Mouse (Mus musculus) heart, adult 10 weeks (tissue): Measurements from ENCODE around the gene Gpank1. TPM values are rescaled to one million over a fixed set of nuclear protein-coding genes. Genes with fewer than 3 reads are reported as not detected.

ENCODE experiments used
- polyA plus RNA-seq: library from polyadenylated mRNA; stranded (reverse); fragments of 350-450 nt; fragmentation: Illumina TruSeq; extraction: RNeasy Lipid Tissue Mini Kit (QIAGEN cat#74804); gene quantifications from one replicate; pipeline ENCODE4 v1.2.3, GENCODE M21; 2014; ENCODE audit warnings: low read depth, low replicate concordance

Gene Gpank1
- 17.0 TPM for polyA plus RNA-seq

GRCm38 (mm10) chr17:35121143-35121799 lies at the start of gene Gpank1:
TSS of gene Gpank1 (plus strand) at chr17:35121455.

DNA sequence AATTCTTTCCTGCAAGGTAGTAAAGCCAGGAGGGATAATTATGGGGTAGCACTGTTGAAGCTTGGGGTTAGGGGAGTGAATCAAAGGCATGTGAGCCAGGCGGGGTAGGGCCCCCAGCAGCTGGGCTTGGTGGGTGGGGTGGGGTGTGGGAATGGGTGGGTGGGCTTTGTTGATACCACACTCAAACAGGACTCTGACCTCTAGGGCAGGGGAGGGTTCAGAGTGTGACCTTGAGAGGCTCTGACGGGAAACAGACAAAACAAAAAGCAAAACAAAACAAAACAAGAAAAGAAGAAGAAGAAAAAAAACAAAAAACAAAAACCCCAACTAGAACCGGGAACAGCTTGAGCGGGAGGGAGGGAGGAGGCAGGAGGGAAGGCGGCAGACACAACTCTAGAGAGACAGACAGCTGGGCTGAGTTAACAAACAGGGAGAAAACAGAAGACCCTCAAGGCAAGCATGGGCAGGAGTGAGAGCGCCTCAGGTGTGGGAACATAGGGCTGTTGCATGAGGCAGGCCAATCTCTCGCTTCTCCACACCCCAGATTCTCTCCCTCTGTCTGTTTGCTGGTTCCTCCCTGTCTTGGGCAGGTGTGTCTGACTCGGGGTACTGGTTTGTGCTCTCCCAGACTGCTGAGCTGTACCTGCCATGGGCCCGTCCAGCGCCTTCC lies 44.6 kb upstream of the Gpank1 start, which contains the start of gene Ly6g6e:
Gene Ly6g6e (plus strand): TSS at position 396 of the 670 bp plus-strand sequence.

DNA sequence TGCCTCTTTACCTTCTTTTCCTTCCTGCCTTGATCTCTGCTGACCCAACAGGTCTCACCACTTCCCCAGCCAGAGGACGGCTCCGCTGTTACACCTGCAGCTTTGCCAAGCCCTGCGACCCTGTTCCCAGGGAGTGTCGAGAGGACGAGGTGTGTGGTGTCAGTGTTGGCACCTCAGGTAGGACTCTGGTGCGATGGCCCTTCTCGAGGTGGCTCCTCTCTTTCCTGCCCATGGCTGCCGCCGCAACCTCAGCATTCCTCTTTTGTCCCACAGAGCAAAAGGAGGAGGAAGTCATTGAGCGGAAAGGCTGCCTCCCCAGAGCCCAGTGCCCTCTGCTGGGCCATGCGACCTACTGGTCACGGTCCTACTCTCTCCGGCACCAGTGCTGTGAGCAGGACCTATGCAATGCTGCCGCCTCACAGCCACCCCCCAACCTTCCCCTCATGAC lies 43.4 kb upstream of the Gpank1 start, which contains the start of gene Ly6g6d:
Gene Ly6g6d (minus strand): TSS at position 280 of the 448 bp plus-strand sequence.

GRCm38 (mm10) chr17:35085208-35085865 lies 35.9 kb upstream of the Gpank1 start, which contains the start of gene Ly6g6f:
TSS of gene Ly6g6f (minus strand) at chr17:35085610.

DNA sequence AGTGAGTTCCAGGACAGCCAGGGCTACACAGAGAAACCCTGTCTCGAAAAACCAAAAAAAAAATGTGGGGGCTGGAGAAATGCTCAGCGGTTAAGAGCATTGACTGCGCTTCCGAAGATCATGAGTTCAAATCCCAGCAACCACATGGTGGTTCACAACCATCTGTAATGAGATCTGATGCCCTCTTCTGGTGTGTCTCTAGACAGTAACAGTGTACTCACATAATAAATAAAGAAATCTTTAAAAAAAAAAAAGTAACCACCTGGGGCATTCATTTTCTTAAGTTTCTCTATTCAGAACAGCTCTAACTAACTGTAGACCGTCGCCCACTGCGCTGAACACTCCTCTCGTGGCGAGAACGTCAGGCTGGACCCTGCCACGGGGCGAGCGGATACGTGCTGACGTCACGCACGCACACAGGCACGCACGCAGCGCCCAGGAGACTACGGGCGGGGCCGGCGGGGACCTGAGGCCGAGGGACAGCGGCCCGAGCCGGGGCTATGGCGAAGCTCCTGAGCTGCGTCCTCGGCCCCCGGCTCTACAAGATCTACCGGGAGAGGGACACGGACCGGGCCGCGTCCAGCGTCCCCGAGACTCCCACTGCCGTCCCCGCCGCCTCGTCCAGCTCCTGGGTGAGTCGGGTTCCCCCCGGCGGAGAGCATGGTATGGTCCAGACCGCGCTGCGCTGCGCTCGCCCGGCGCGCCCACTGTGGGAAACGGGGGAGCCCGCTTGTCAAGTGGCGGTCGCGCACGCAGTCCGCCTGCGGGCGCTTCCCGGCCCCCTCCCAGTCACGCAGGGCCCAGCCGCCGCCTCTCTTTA lies 32.2 kb upstream of the Gpank1 start, which contains the start of gene Abhd16a:
Gene Abhd16a (plus strand): TSS at position 439 of the 820 bp plus-strand sequence.

DNA sequence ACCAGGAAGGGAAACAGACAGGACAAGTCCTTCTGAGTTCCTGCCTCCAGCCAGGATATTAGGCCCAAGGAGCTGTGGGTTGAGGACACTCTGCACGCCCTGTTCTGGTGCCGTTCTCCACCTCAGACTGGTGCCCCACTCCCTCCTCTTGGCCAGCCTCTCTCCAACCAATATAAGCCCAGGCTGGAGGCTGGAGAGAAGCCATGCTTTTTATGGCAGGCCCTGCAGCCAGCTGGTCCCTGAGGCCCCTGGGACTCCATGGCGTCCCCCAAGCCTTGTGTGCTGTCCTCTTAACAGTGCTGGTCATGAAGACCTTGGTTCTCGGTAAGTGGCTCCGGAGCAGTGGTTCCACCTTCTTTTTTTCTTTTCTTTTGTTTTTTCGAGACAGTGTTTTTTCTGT lies 13.2 kb upstream of the Gpank1 start, which contains the start of gene Ly6g5c:
Gene Ly6g5c (plus strand): TSS at position 183 of the 400 bp plus-strand sequence.

GRCm38 (mm10) chr17:35115046-35116019 lies 5.9 kb upstream of the Gpank1 start, which contains the start of gene Ly6g5b:
TSS of gene Ly6g5b (minus strand) at chr17:35115428.

DNA sequence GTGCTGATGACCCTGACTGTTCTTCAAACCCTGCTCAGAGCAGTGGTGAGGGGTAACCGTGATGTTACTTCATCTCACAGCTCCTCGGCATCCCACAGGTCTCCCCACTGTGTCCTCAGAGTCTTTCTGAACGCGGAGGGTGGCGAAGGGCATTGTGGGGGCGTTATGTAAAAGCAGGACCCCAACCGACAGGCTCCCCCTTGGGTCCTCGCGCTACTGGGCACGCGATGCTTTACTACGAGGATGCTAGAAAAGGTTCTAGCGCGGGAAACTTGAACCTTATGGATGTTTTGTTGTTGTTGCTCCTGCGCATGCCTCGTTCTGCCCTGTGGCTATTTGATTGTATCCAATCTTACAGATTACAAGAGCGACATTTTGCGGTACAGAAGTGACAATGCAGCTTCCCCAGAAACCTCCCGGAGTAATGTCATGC lies 632 bp downstream of the Gpank1 start, which contains the start of gene Csnk2b:
Gene Csnk2b (minus strand): TSS at position 183 of the 433 bp plus-strand sequence.

DNA sequence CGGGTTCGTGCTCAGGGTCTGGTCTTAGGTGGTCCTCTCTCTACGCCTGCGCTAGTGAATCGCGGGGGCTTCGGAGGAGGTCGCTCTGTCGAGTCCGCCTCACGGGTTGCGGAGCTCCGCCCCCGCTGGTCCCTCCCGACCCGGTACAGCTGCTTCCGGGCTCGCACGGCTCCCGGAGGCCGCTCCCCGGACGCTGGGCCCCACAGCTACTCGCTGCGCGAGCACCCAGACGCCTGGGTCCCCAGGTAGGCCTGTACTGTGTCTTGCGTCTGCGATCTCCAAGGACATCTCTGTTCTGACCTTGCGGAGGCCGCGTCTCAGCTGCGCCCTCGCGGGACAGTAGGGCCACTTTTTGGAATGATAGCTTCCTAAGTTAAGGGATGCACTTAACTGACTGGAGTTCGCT lies 5.0 kb downstream of the Gpank1 start, which contains the start of gene D17H6S53E:
Gene D17H6S53E (plus strand): TSS at position 168 of the 406 bp plus-strand sequence.

GRCm38 (mm10) chr17:35131500-35132173 lies 10.4 kb downstream of the Gpank1 start, which contains the start of gene Apom:
TSS of gene Apom (minus strand) at chr17:35132050.

GRCm38 (mm10) chr17:35134801-35135590 lies 13.7 kb downstream of the Gpank1 start, which contains the start of gene Bag6:
TSS of gene Bag6 (plus strand) at chr17:35135178.

DNA sequence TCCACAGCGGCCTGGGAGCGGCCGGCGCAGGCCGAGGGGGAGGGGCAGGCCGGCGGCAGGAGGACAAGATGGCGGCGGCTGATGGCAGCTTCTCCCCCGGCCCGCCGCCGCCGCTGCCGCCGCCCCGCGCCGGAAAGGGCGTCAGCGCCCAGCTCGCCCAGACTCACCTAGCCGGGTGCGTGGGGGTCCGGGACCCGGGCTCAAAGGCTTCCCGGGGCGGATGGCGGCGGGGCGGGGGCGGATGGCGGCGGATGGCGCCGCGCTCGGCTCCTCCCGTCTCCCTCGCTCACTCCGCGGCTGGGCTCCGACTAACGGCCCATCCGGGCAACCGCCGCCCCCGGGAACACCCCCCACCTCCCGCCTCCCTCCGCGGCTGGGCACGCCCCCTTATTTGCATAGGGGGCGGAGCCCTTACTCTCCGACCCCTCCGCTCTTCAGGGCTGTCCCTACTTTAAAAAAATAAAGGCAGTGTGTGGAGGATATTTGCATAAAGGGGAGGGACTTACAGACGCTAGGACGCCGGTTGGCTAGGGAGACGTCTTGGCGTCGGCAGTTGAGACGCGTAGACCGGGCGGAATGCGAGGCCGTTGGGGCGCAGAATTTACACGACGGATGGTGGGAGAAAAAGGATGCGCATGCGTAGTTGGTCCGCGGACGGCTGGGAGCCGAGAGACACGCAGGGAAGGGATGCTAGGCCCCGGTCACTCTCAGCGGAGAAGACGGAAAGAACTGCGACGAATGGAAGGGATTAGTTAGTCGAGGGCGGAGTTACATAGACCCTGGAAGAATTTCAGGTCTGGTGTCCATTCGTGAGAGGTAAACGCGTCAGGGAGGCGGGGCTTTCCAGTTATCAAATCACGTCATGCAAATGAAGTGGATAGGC lies 43.6 kb downstream of the Gpank1 start, which contains the start of gene Prrc2a:
Gene Prrc2a (minus strand): TSS at position 330 of the 883 bp plus-strand sequence.

Other genes with a start within 250 kb of the Gpank1 start
- 11.8 TPM for gene Zbtb12, start 242.0 kb upstream of the Gpank1 start, polyA plus RNA-seq
- not detected for gene Gm20547, start 239.4 kb upstream of the Gpank1 start, polyA plus RNA-seq
- 5.3 TPM for gene C2, start 223.2 kb upstream of the Gpank1 start, polyA plus RNA-seq
- 40.6 TPM for gene Ehmt2, start 223.0 kb upstream of the Gpank1 start, polyA plus RNA-seq
- not detected for gene Slc44a4, start 207.0 kb upstream of the Gpank1 start, polyA plus RNA-seq
- gene Neu1, start 190.2 kb upstream of the Gpank1 start, polyA plus RNA-seq: 18.6 TPM
- 7.8 TPM for gene Hspa1b, start 162.2 kb upstream of the Gpank1 start, polyA plus RNA-seq
- gene Gm20481, start 151.5 kb upstream of the Gpank1 start, polyA plus RNA-seq: not detected
- 10.2 TPM for gene Hspa1a, start 149.3 kb upstream of the Gpank1 start, polyA plus RNA-seq
- gene Hspa1l, start 148.8 kb upstream of the Gpank1 start, polyA plus RNA-seq: 9.2 TPM
- gene Lsm2, start 139.6 kb upstream of the Gpank1 start, polyA plus RNA-seq: 17.0 TPM
- gene Vars, start 120.5 kb upstream of the Gpank1 start, polyA plus RNA-seq: 20.7 TPM
- 6.5 TPM for gene Vwa7, start 104.9 kb upstream of the Gpank1 start, polyA plus RNA-seq
- gene Sapcd1, start 93.4 kb upstream of the Gpank1 start, polyA plus RNA-seq: 0.58 TPM
- 0.55 TPM for gene Msh5, start 74.7 kb upstream of the Gpank1 start, polyA plus RNA-seq
- 50.4 TPM for gene Clic1, start 71.5 kb upstream of the Gpank1 start, polyA plus RNA-seq
- gene Ddah2, start 62.4 kb upstream of the Gpank1 start, polyA plus RNA-seq: 33.4 TPM
- gene Ly6g6c, start 56.1 kb upstream of the Gpank1 start, polyA plus RNA-seq: not detected
- gene Mpig6b, start 55.3 kb upstream of the Gpank1 start, polyA plus RNA-seq: not detected
- gene Ly6g6e, start 44.6 kb upstream of the Gpank1 start, polyA plus RNA-seq: not detected
- not detected for gene Ly6g6d, start 43.4 kb upstream of the Gpank1 start, polyA plus RNA-seq
- gene Ly6g6f, start 35.8 kb upstream of the Gpank1 start, polyA plus RNA-seq: not detected
- gene Abhd16a, start 32.2 kb upstream of the Gpank1 start, polyA plus RNA-seq: 72.3 TPM
- gene Ly6g5c, start 13.2 kb upstream of the Gpank1 start, polyA plus RNA-seq: not detected
- 0.39 TPM for gene Ly6g5b, start 6.0 kb upstream of the Gpank1 start, polyA plus RNA-seq
- 145 TPM for gene Csnk2b, start 598 bp downstream of the Gpank1 start, polyA plus RNA-seq
- gene D17H6S53E, start 4.9 kb downstream of the Gpank1 start, polyA plus RNA-seq: 22.9 TPM
- not detected for gene Apom, start 10.6 kb downstream of the Gpank1 start, polyA plus RNA-seq
- 122 TPM for gene Bag6, start 13.7 kb downstream of the Gpank1 start, polyA plus RNA-seq
- 139 TPM for gene Prrc2a, start 43.4 kb downstream of the Gpank1 start, polyA plus RNA-seq
- 6.0 TPM for gene Aif1, start 54.6 kb downstream of the Gpank1 start, polyA plus RNA-seq
- 4.1 TPM for gene Lst1, start 67.0 kb downstream of the Gpank1 start, polyA plus RNA-seq
- gene Ltb, start 73.0 kb downstream of the Gpank1 start, polyA plus RNA-seq: 0.68 TPM
- 0.29 TPM for gene Tnf, start 80.6 kb downstream of the Gpank1 start, polyA plus RNA-seq
- gene Lta, start 83.9 kb downstream of the Gpank1 start, polyA plus RNA-seq: not detected
- gene Gm16181, start 99.4 kb downstream of the Gpank1 start, polyA plus RNA-seq: 1.8 TPM
- 4.9 TPM for gene Atp6v1g2, start 112.2 kb downstream of the Gpank1 start, polyA plus RNA-seq
- 6.4 TPM for gene Nfkbil1, start 114.3 kb downstream of the Gpank1 start, polyA plus RNA-seq
- gene Ddx39b, start 120.3 kb downstream of the Gpank1 start, polyA plus RNA-seq: 112 TPM
- gene H2-D1, start 141.3 kb downstream of the Gpank1 start, polyA plus RNA-seq: 162 TPM
- not detected for gene H2-Q1, start 198.9 kb downstream of the Gpank1 start, polyA plus RNA-seq
- 0.50 TPM for gene H2-Q2, start 220.8 kb downstream of the Gpank1 start, polyA plus RNA-seq